In genomic region chr10:59980815-59981244, GRCm38 (mm10) we compare ENCODE assay signal across 7 mouse cellular contexts. TPM values are rescaled to one million over a fixed set of nuclear protein-coding genes. Genes with fewer than 3 reads are reported as not detected.
A peak's percentile ranks its signal among the peaks of the same experiment; 100 is the strongest.
DNase-seq lines count a peak whose midpoint lies in the region; ATAC-seq and TF ChIP-seq lines count a peak whose summit lies in the region.

No protein-coding gene starts in this region.

- no peaks in the 10 kb centered on the region for H3K27me3 ChIP-seq in myocyte (ENCODE audit: control insufficient read depth, insufficient read depth, insufficient read length)
- H3K27me3 ChIP-seq in hindbrain, embryonic 12.5 days, result no peaks in the 10 kb centered on the region

- H3ac ChIP-seq in myocyte (ENCODE audit: control insufficient read depth, insufficient read length), result no peak overlapping the region

- no peak overlapping the region for H3K27ac ChIP-seq in hindbrain, embryonic 12.5 days

- H3K4me1 ChIP-seq in hindbrain, embryonic 12.5 days, result peaks cover 14% of the 10 kb centered on the region

- H3K36me3 ChIP-seq in myocyte (ENCODE audit: control insufficient read depth, insufficient read depth), result peaks cover 6% of the 10 kb centered on the region
- H3K36me3 ChIP-seq in hindbrain, embryonic 12.5 days, result peaks cover 7% of the 10 kb centered on the region

- no peak for TF ChIP-seq POLR2A in myocyte (IDR thresholded peaks at IDR 0.05; ENCODE audit: insufficient read length, low read depth)

- no peak for ATAC-seq in hindbrain, embryonic 12.5 days (ENCODE audit: low FRiP score)

- no peak overlapping the region for H3K4me3 ChIP-seq in myocyte
- H3K4me3 ChIP-seq in hindbrain, embryonic 12.5 days, result no peak overlapping the region

- no peaks in the 10 kb centered on the region for H3K9me3 ChIP-seq in hindbrain, embryonic 12.5 days (replicated peaks)

- 88% methylated on average over 6 of the region's 6 CpGs for WGBS in hindbrain, embryonic 12.5 days

- no peak overlapping the region for H3K9ac ChIP-seq in hindbrain, embryonic 12.5 days

- intact Hi-C loops in heart, postnatal 25 days (cut with DNase I), result loop anchor here (5.0 kb wide), 1 partner anchor 84 kb away; no protein-coding TSS in a partner anchor

- H3K79me2 ChIP-seq in myocyte (ENCODE audit: control insufficient read depth, insufficient read depth), result no peaks in the 10 kb centered on the region

- peak; percentile 59 for DNase-seq in CD4-positive, CD25-positive, alpha-beta regulatory T cell, adult 2 months (ENCODE audit: low read depth, low spot score)
- peak; percentile 56 for DNase-seq in T-cell, adult 2 months (ENCODE audit: low spot score)
- peak; percentile 53 for DNase-seq in heart, postnatal 25 days (ENCODE audit: low spot score)
- no peak for DNase-seq in neural tube, embryonic 10.5 days (ENCODE audit: extremely low spot score, low spot score)
- no peak for DNase-seq in adrenal gland, postnatal 36 days

- H3K4me2 ChIP-seq in myocyte (ENCODE audit: low read depth), result no peak overlapping the region
- H3K4me2 ChIP-seq in hindbrain, embryonic 12.5 days (replicated peaks), result no peak overlapping the region

TF ChIP-seq in myocyte, 11 proteins besides CTCF, POLR2A, EP300 and RAD21:
- TF ChIP-seq POLR2AphosphoS2 (IDR thresholded peaks at IDR 0.05; ENCODE audit: insufficient read length, low read depth), result peak; percentile 76
- TF ChIP-seq CEBPB (IDR thresholded peaks at IDR 0.05; ENCODE audit: insufficient read depth, poor library complexity, severe bottlenecking), result no peak

RNA-seq across cellular contexts. Expression of gene Ascc1, which starts 21.8 kb away (rescaled TPM):
- total RNA-seq in heart, postnatal 25 days (2021), result 10 to 100 TPM; 20.5 to 23.1 TPM
- polyA plus RNA-seq in myocyte (2012; fragmentation: generic; extraction: Trizol), result 36.7 TPM
- 36.3 and 38.0 TPM in 2 replicates for polyA plus RNA-seq in hindbrain, embryonic 12.5 days (2016; fragmentation: Nextera tagmentation; extraction: Ambion mirVana)
- total RNA-seq in adrenal gland, postnatal 36 days (2021), result 10 to 100 TPM; 27.1 to 32.8 TPM

RNA-seq across cellular contexts. Expression of gene Anapc16, which starts 22.1 kb away (rescaled TPM):
- total RNA-seq in heart, postnatal 25 days (2021), result 10 to 100 TPM; 62.1 to 67.4 TPM
- 127 TPM for polyA plus RNA-seq in myocyte (2012; fragmentation: generic; extraction: Trizol)
- 113 and 119 TPM in 2 replicates for polyA plus RNA-seq in hindbrain, embryonic 12.5 days (2016; fragmentation: Nextera tagmentation; extraction: Ambion mirVana)
- total RNA-seq in adrenal gland, postnatal 36 days (2021), result 10 to 100 TPM; 67.5 to 72.7 TPM

RNA-seq across cellular contexts. Expression of gene Ddit4, which starts 29.2 kb away (rescaled TPM):
- 10 to 100 TPM; 41.8 to 77.1 TPM for total RNA-seq in heart, postnatal 25 days (2021)
- polyA plus RNA-seq in myocyte (2012; fragmentation: generic; extraction: Trizol), result 266 TPM
- 78.1 and 78.6 TPM in 2 replicates for polyA plus RNA-seq in hindbrain, embryonic 12.5 days (2016; fragmentation: Nextera tagmentation; extraction: Ambion mirVana)
- total RNA-seq in adrenal gland, postnatal 36 days (2021), result 10 to 100 TPM; 76.4 to 98.7 TPM

Comparison
In these comparisons a context has a peak if more than half of its experiments do, and no peak if none do; other contexts are left out.
1. DNase-seq: peak in CD4-positive, CD25-positive, alpha-beta regulatory T cell, adult 2 months (single experiment), T-cell, adult 2 months (single experiment) and heart, postnatal 25 days (single experiment); none in neural tube, embryonic 10.5 days (single experiment) and adrenal gland, postnatal 36 days (0 of 2).